Mouse (Mus musculus): ENCODE results near the gene Gm14325.
"Not testable (repeated sequence)": the region's sequence is repeated elsewhere in the genome, so short reads cannot be mapped to it uniquely, and the experiment has no call there.

Gene Gm14325

GRCm38 (mm10) chr2:177839901-177840663 is at the start of gene Gm14325:
TSS of gene Gm14325 (minus strand) at chr2:177840336.
- DNase-seq (ENCODE audit: low spot score in 2 of 2) = peak in 1 of 2 experiments; percentile 54

GRCm38 (mm10) chr2:177887743-177888142 is 47.6 kb upstream of the Gm14325 start:
- DNase-seq (ENCODE audit: low spot score in 2 of 2) = not testable (repeated sequence)

GRCm38 (mm10) chr2:177862254-177862653 is 22.1 kb upstream of the Gm14325 start:
- DNase-seq (ENCODE audit: low spot score in 2 of 2) = not testable (repeated sequence)

GRCm38 (mm10) chr2:177843666-177844065 is 3.5 kb upstream of the Gm14325 start:
- DNase-seq (ENCODE audit: low spot score in 2 of 2) = not testable (repeated sequence)

DNA sequence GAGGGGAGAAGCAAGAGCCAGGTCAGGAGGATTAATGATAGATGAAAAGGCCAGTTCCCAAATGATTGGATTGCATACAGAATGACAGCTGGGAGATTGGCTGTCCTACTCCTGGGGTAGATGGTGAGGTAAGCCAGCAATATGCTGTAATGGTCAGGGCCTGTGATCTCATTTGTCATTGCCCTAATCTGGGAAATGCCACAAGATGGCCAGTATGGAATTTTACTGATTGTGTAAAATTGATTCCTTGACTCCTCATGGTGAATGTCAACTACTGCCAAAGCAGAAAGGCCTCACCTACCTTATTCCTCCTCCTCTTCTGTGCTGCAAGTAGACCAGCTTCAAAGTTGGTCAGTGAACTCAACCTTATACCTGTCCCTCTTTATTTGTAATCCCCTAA is 3.4 kb downstream of the Gm14325 start:
- not testable (repeated sequence) for DNase-seq (ENCODE audit: low spot score in 2 of 2)

- DNase-seq (ENCODE audit: low spot score in 2 of 2) = not testable (repeated sequence)
Observed at GRCm38 (mm10) chr2:177835733-177836536, 4.2 kb downstream of the Gm14325 start.

- not testable (repeated sequence) for DNase-seq (ENCODE audit: low spot score in 2 of 2)
Observed at GRCm38 (mm10) chr2:177821952-177822351, 18.2 kb downstream of the Gm14325 start.

GRCm38 (mm10) chr2:177806170-177806569 is 34.0 kb downstream of the Gm14325 start:
- not testable (repeated sequence) for DNase-seq (ENCODE audit: low spot score in 2 of 2)

DNA sequence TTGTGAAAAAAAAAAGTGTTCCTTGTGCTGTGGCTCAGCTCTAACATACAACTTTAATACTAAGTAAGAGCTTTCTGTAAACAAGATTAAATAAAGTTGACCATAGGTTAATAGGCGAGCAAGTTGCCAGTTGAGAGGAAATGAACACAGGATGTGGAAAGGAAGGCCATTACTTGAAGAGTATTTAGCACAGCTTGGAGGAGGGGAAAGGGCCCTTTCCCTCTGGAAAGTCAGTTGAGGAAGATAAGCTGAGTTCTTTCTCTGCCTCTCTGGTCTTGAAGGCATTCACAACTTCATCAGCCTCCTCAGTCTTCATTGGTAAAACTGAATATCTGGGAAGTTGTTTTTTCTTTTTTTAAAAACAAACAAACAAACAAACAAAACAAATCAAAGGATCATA is 52.8 kb downstream of the Gm14325 start:
- DNase-seq (ENCODE audit: low spot score in 2 of 2) = not testable (repeated sequence)
